Mouse (Mus musculus) cortical plate, adult 2 months (tissue): Measurements from ENCODE around the gene Tmem30c.

Experiments used
- CTCF ChIP-seq: fragments of 200-500 bp; IDR thresholded peaks from 2 replicates; pipeline ENCODE4 v1.5.1; 2011; ENCODE audit warnings: mild to moderate bottlenecking, control low read depth, low read length; ENCODE audit not compliant: insufficient read depth; ENCODE audit errors: extremely low read depth
- POLR2A ChIP-seq: fragments of 200-500 bp; IDR thresholded peaks from 2 replicates; pipeline ENCODE4 v1.6.1; 2011; ENCODE audit warnings: mild to moderate bottlenecking, low read length, control low read depth; ENCODE audit not compliant: insufficient read depth; ENCODE audit errors: extremely low read depth

DNA sequence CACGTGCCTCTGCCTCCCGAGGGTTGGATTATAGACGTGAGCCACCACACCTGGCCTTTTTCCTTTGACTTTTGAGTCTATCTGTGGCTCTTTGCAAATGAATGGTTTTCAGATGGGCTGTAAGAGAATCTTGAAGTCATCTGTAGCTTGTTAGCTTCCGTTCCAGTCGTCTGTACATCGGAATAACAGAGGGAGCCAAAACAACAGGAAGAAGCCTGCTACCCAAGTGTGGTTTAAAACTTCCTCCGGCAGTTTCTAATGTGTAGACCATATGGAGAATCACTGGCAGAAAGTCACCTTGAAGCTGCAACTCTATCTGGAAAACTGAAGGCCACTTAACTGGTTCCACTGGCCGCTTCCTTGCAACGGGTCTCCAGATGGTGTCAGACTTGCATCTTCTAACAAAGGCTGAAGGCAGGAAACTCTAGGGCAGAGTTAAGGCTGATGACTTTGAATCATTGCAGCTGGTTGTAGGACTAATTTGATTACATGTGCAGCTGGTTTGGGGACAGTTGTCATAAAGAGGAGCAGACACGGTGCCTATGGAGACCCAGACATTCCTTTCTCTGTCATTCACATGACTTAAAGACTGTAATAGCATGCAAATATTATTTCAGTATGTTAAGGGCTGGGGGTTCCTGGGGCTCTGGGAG lies 49.3 kb downstream of the Tmem30c start:
- TF ChIP-seq CTCF (no peak), POLR2A (no peak)
